Mouse (Mus musculus): ENCODE data around the gene Pla2g10. TPM values are rescaled to one million over a fixed set of nuclear protein-coding genes. Genes with fewer than 3 reads are reported as not detected.

The Pla2g10 gene
- polyA plus RNA-seq, 1 experiment from 2014 or later, result 0.27 TPM

- Histone ChIP-seq H3K9me3 (no peaks in the 10 kb centered on the region), H3K27me3 (ENCODE audit: insufficient read depth, poor library complexity, severe bottlenecking) (no peaks in the 10 kb centered on the region), H3K36me3 (peaks cover 30% of the 10 kb centered on the region), H3K4me3 (peak within 1 kb of the TSS; percentile 69), H3K4me1 (replicated peaks) (peaks cover 17% of the 10 kb centered on the region), H3K27ac (peak within 1 kb of the TSS; percentile 84)
- peak; percentile 91 for DNase-seq (ENCODE audit: low spot score)
- 0% methylated on average over 35 of the region's 35 CpGs for WGBS
Observed at GRCm38 (mm10) chr16:13667878-13668343, 62.9 kb downstream of the Pla2g10 start, which contains the start of gene Parn. Parn (minus strand) TSS chr16:13668170.

Other genes starting within 250 kb of the Pla2g10 start
- gene Parn, start 62.8 kb downstream of the Pla2g10 start, polyA plus RNA-seq (2016; fragmentation: Nextera tagmentation; extraction: Ambion mirVana), result 41.2 and 48.3 TPM in 2 replicates
- 34.1 and 38.0 TPM in 2 replicates for gene Bfar, start 59.1 kb downstream of the Pla2g10 start, polyA plus RNA-seq (2016; fragmentation: Nextera tagmentation; extraction: Ambion mirVana)
- gene 3110001I22Rik, start 59.1 kb downstream of the Pla2g10 start, polyA plus RNA-seq (2016; fragmentation: Nextera tagmentation; extraction: Ambion mirVana), result 8.7 and 10.0 TPM in 2 replicates
- 96.5 and 104 TPM in 2 replicates for gene Rrn3, start 49.7 kb upstream of the Pla2g10 start, polyA plus RNA-seq (2016; fragmentation: Nextera tagmentation; extraction: Ambion mirVana)
- gene Ntan1, start 87.9 kb upstream of the Pla2g10 start, polyA plus RNA-seq (2016; fragmentation: Nextera tagmentation; extraction: Ambion mirVana), result 137 and 169 TPM in 2 replicates
- 68.7 and 71.7 TPM in 2 replicates for gene Pdxdc1, start 172.1 kb upstream of the Pla2g10 start, polyA plus RNA-seq (2016; fragmentation: Nextera tagmentation; extraction: Ambion mirVana)
- 3.3 and 4.6 TPM in 2 replicates for gene Mpv17l, start 172.2 kb upstream of the Pla2g10 start, polyA plus RNA-seq (2016; fragmentation: Nextera tagmentation; extraction: Ambion mirVana)